Mouse (Mus musculus): ENCODE data around the gene Pih1d1.
"Not testable (repeated sequence)": the region's sequence is repeated elsewhere in the genome, so short reads cannot be mapped to it uniquely, and the experiment has no call there.

The Pih1d1 gene

GRCm38 (mm10) chr7:45148534-45149098, 5.5 kb upstream of the Pih1d1 start:
- DNase-seq: no peak

DNA sequence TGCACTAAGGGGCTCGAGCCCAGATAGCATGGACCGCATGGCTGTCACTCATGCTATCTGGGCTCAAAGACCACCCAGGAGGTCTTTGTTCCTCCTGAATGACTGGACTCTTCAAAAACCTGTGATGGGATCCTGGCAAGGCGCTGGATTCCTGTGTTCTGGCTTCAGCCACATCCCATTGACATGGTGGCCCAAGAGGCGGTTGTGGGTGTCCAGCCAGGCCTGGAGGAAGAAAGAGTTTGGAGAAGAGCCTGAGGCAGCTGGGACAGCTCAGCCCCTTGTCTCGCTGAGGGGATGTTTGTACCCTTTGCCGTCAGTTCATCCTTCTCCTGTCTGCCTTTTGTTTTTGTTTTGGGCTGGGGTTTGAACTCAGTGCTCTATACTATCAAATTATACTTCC, 4.6 kb upstream of the Pih1d1 start:
- no peak for DNase-seq

- no peak for DNase-seq
Observed at GRCm38 (mm10) chr7:45150321-45150720, 3.8 kb upstream of the Pih1d1 start.

GRCm38 (mm10) chr7:45151303-45151702, 2.8 kb upstream of the Pih1d1 start:
- DNase-seq: peak; percentile 59

DNA sequence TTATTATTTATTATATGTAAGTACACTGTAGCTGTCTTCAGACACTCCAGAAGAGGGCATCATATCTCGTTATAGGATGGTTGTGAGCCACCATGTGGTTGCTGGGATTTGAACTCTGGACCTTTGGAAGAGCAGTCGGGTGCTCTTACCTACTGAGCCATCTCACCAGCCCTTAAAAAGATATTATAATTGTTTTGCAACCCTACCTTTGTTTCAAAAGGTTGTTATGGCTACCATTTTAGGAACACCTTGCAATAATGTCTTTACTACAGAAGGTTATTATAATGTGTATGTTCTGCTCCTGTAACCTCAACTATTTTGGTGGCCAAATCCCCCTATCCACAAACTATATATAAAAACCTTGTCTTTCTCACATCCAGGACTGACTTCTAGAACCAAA, 1.1 kb upstream of the Pih1d1 start:
- not testable (repeated sequence) for DNase-seq

DNA sequence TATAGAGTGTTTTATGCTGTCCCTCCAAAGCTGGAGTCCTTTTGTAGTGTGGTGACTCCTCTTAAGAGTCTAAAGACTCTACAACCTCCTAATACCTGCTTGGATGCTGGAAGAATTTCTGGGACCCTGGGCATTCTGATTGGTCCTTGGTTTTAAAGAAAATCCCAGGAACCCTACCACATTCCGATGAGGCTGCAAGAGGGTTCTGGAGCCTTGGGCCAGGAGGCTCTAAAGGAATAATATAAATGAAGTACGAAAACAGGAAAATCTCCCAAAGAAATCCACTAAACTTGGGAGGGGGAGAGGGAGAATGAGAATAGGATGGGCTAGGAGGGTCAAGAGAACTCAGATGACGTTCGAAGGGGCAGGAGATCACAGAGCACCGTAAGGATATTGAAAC, 517 bp upstream of the Pih1d1 start:
- DNase-seq: no peak

GRCm38 (mm10) chr7:45154993-45155514, 951 bp downstream of the Pih1d1 start:
- peak; percentile 59 for DNase-seq

DNA sequence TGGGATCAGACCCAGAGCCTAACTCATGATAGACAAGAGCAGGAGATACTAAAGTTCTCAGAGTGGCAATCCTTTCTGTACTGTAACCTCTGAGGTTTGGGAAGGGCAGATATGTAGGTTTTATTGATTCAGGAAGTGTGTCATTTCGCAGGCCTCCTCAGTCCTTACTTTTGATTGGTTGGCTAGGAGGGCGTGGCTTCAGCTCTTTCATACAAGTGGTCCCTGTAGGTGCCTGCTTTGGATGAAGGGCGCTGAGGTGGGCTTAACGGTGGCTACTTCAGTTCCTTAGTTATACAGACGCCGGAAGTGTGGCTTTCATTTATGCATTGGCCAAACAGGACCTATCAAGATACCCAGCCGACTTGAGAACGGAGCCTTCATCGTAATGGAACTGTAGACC, 1.5 kb downstream of the Pih1d1 start:
- no peak for DNase-seq

DNA sequence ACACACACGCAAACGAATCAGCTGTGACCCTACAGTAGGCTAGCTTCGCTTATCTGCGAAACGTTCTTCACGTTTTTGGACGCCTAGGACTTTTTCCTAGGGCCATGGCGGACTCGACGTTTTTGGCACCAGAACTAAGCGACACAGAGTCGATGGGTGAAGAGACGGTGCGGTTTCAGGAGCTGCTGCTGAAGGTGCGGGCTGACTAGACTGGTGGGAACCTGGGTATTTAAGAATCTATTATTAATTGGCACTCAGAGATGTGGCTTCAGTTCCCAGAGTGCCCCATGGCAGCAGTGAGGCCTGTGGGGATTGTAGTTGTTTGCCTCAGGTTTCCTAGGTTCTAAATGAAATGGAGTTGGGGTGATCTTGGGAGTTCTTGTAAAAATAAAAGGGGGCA, 2.1 kb downstream of the Pih1d1 start:
- DNase-seq: no peak

GRCm38 (mm10) chr7:45157459-45157858, 3.4 kb downstream of the Pih1d1 start:
- DNase-seq: no peak

DNA sequence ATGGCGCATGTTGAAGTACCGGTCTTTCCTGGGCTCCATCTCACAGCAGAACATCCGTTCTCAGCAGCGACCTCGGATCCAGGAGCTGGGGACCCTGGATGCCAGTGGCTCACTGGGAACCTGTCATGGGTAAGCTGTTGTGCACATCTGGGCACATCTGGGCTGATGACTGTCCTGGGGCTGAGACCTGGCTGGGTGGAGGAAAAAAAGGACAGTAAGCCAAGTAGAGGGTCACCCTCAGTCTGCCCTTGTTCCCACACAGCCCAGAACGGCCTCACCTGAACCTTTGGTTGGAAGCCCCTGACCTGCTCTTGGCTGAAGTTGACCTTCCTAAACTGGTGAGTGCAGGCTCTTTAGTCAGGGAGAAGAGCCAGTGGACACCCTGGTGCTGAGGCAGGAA, 4.9 kb downstream of the Pih1d1 start:
- DNase-seq: no peak

DNA sequence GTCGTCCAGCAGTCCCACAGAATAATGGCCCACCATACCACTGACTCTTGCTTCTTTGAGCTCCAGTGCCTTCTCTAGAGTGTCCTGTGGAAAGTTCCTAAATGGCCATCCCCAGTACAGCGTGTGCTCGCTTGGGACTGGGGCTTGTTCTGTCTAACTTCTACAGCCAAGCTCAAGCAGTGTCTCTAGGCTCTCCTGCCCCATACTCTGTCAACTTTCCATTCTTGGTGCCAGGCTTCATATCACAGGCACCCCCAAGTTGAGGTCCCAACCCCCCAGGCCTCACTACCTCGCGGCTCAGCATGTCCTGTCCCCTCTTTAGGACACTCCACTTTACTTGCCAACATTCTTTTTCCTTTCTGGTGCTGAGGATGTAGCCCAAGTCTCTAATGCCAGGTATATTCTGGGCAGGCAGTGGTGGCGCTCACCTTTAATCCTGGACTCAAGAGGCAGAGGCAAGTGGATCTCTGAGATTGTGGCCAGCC, 6.3 kb downstream of the Pih1d1 start:
- DNase-seq: no peak

DNA sequence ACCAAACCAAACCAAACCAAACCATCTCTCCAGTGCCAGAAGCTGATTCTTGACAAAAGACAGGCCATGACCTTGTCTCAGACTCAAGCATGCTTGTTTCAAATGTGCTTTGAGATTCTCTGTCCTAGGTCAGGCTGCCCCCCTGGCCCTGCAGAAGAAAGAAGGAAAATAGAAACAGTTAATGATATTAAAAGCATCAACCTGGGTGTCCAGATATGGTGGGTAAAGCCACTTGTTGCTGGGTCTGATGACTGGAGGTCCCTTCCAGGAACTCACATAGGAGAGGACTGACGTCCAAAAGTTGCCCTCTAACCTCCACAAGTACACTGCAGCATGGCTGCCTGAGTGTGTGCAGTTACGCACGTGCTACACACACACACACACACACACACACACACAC, 6.8 kb downstream of the Pih1d1 start:
- no peak for DNase-seq

DNA sequence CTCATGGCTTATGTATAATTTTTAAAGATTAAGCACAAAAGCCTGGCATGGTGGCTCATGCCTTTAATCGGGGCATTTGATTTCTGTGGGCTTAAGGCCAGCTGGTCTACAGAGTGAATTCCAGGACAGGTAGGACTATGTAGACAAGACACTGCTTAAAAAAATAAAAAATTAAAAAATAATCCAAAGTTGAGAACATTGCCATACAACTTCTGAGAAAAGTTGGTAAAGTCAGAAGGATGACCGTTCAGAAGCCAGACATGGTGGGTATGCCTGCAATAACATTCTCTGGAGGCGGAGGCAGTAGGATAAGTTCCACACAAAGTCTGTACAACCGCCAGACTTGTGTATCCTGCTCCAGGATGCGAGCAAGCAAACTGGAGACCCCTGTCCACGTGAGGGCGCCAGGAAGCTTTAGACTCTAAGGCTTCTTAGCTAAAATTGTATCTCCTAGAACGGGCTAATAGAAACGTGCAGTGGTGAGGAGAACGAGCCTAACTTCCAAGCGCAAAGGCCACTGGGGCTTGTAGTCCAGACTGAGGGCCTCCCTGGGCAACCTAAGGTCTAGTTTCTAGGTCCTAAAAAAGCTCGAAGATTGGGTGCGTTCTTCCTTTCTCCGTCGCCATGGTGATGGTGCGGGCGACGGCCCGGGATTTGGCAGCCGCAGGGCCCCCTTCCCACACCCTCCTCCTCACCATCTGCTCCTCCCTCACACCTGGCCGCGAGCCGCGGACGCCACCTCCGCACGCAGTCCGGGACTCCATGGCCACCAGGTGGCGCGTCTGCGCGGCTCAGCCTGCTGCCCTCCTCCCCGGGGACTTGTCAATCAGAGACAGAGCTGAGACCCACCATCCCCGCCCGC, 7.7 kb downstream of the Pih1d1 start:
- peak; percentile 86 for DNase-seq

- DNase-seq: no peak
Observed at GRCm38 (mm10) chr7:45162551-45162950, 8.4 kb downstream of the Pih1d1 start.

GRCm38 (mm10) chr7:45162996-45163615, 9.0 kb downstream of the Pih1d1 start:
- no peak for DNase-seq

DNA sequence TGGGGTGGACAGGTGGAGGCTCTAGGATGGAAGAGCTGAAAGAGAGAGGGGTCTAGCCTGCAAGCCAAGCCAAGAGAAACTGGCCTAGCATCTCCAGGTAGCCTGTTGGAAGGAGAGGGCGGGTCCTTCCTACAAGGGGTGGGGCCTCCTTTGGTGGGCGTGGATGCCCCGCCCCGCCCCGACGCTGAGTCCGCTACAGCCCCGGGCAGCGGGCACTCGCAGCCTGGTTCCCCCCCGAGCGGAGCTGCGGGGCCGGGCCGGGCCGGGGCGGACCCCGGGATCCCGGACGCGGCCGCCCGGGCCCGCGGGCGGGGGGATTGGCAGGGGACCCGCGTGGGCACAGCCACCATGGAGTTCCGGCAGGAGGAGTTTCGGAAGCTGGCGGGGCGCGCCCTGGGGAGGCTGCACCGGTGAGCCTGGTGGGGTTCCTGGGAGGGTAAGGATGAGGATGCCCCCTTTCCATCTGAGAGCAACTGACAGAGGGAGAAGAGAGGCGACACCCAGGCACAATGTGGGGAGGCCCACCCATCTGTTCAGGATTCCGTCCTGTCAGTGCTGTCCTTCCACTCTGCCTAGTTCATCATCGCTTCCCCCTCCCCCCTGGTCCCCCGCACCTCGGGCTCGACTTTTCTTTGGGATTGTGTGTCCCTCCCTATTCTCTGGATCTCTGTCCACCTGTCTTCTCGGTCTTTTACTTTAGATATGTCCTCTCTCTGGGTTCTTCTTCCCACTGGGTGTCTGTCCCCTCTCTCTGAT, 9.8 kb downstream of the Pih1d1 start, which contains the start of gene Slc17a7:
Gene Slc17a7 (plus strand): TSS at position 215 of the 756 bp plus-strand sequence.
- DNase-seq: no peak

GRCm38 (mm10) chr7:45164833-45165232, 10.7 kb downstream of the Pih1d1 start:
- DNase-seq: no peak

DNA sequence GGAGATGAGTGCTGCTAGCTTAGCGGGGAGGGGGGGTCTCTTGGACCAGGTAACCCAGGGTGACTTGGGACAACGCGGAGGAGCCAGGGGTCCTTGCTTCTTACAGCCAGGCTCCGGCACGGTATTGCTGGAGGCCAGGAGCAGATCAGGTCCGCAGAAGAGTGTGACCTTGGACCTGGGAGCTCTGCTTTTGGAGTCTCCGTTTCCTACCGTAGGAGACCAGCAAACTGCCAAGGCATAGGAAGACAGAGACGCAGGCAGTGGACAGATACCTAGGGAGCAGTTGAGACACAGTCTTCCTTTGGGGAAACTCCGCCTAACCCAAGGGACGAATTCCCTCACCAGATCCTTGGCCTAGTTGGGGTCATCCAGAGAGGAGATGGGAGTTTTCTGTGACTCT, 11.6 kb downstream of the Pih1d1 start:
- no peak for DNase-seq

- DNase-seq: no peak
Observed at GRCm38 (mm10) chr7:45166950-45167401, 12.9 kb downstream of the Pih1d1 start.

GRCm38 (mm10) chr7:45167761-45168445, 13.8 kb downstream of the Pih1d1 start:
- no peak for DNase-seq

- DNase-seq: no peak
Observed at GRCm38 (mm10) chr7:45168656-45169055, 14.6 kb downstream of the Pih1d1 start.
